Mouse (Mus musculus) brain, embryonic 14.5 days (tissue): ENCODE data around the gene 1700022I11Rik.

ENCODE experiments used
- CTCF ChIP-seq: fragments of 200-500 bp; IDR thresholded peaks from 2 replicates; pipeline ENCODE4 v1.5.1; 2012; ENCODE audit warnings: inconsistent platforms, mild to moderate bottlenecking, moderate library complexity, borderline replicate concordance; ENCODE audit not compliant: insufficient read depth, insufficient read length; ENCODE audit errors: extremely low read depth
- POLR2A ChIP-seq: fragments of 200-500 bp; IDR thresholded peaks from 2 replicates; pipeline ENCODE4 v1.6.1; 2012; ENCODE audit warnings: mild to moderate bottlenecking, inconsistent platforms, borderline replicate concordance; ENCODE audit not compliant: poor library complexity, insufficient read depth, insufficient read length, severe bottlenecking; ENCODE audit errors: extremely low read depth

DNA sequence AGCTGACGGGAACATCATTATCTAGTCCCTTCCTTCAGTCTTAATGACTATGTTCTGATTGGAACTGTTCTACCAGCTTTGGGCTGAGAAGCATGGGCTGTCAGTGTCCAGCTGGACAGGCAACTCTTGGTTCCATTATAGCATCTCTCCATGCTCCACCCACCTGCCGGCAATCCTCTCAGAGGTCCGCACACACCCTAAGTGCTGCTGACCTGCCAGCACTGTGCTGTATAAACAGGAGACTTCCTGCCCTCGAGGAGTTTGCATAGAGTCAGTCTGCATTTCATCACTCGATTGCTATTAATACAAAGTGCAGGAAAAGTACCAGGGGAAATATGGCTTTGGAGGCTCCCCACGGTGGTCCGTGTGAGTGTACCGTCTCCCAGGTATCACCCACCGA lies 48.7 kb upstream of the 1700022I11Rik start:
- no peak for TF ChIP-seq CTCF
- no peak for TF ChIP-seq POLR2A
